Mouse (Mus musculus) heart, embryonic 15.5 days (tissue): ENCODE measurements around the gene Cep170b. TPM values are rescaled to one million over a fixed set of nuclear protein-coding genes. Genes with fewer than 3 reads are reported as not detected.

ENCODE experiments used
- ATAC-seq: fragments of 200-750 bp; cut with Nextera tagmentation; replicated peaks from 2 replicates; pipeline ENCODE4 v1.8.0; 2017; ENCODE audit warnings: low read depth, moderate TSS enrichment; ENCODE audit not compliant: insufficient number of reproducible peaks, insufficient read depth, low FRiP score
- H3K27ac ChIP-seq: fragments of 300-500 bp; sonication (generic); 2 replicates; pipeline ENCODE4 v1.5.1; 2015; ENCODE audit warnings: mild to moderate bottlenecking, inconsistent platforms
- H3K27me3 ChIP-seq: fragments of 300-500 bp; sonication (generic); 2 replicates; pipeline ENCODE4 v1.6.1; 2015; ENCODE audit warnings: inconsistent platforms
- H3K36me3 ChIP-seq: fragments of 300-500 bp; sonication (generic); 2 replicates; pipeline ENCODE4 v1.6.1; 2015; ENCODE audit warnings: mild to moderate bottlenecking, inconsistent platforms
- H3K4me1 ChIP-seq: fragments of 300-500 bp; sonication (generic); replicated peaks from 2 replicates; pipeline ENCODE4 v1.6.1; 2015; ENCODE audit warnings: inconsistent platforms
- H3K4me2 ChIP-seq: fragments of 300-500 bp; sonication (generic); 2 replicates; pipeline ENCODE4 v1.6.1; 2015; ENCODE audit warnings: inconsistent platforms, mild to moderate bottlenecking, moderate library complexity
- H3K4me3 ChIP-seq: fragments of 300-500 bp; sonication (generic); 2 replicates; pipeline ENCODE4 v1.5.1; 2015; ENCODE audit warnings: mild to moderate bottlenecking, inconsistent platforms
- H3K9ac ChIP-seq: fragments of 300-500 bp; sonication (generic); 2 replicates; pipeline ENCODE4 v1.6.1; 2015; ENCODE audit warnings: mild to moderate bottlenecking, inconsistent platforms
- H3K9me3 ChIP-seq: fragments of 300-500 bp; sonication (generic); replicated peaks from 2 replicates; pipeline ENCODE4 v1.6.1; 2016; ENCODE audit warnings: inconsistent platforms
- WGBS: fragments of 180-500 bp; shearing (Covaris S2); methylation state at CpG from one replicate; pipeline ENCODE4 v1.1.7; 2015; ENCODE audit warnings: mixed read lengths; 5-methylcytosine and 5-hydroxymethylcytosine counted together
- polyA plus RNA-seq: library from polyadenylated mRNA; unstranded; fragments of >200 nt; fragmentation: Nextera tagmentation; extraction: Ambion mirVana; gene quantifications from 2 replicates; pipeline ENCODE4 v1.2.1, GENCODE M21; 2015

Cep170b gene
- 4.8 and 7.9 TPM in 2 replicates for polyA plus RNA-seq

GRCm38 (mm10) chr12:112720216-112720615, at the start of gene Cep170b:
TSS of gene Cep170b (plus strand) at chr12:112720455.
- Histone ChIP-seq H3K27ac (peak within 1 kb of the TSS; percentile 80), H3K36me3 (no peaks in the 10 kb centered on the region), H3K27me3 (peaks cover 17% of the 10 kb centered on the region), H3K9me3 (no peaks in the 10 kb centered on the region), H3K4me3 (peak within 1 kb of the TSS; percentile 84), H3K9ac (peak within 1 kb of the TSS; percentile 81; the same call in 1 of the 2 replicates), H3K4me2 (peak within 1 kb of the TSS; percentile 99), H3K4me1 (peaks cover 27% of the 10 kb centered on the region)
- no peak for ATAC-seq
- WGBS: 69% methylated on average over 6 of the region's 6 CpGs

GRCm38 (mm10) chr12:112670718-112671393, 49.4 kb upstream of the Cep170b start:
- Histone ChIP-seq H3K9me3 (no peaks in the 10 kb centered on the region), H3K4me2 (peak overlapping the region; percentile 91), H3K4me1 (peaks cover 88% of the 10 kb centered on the region), H3K9ac (peak overlapping the region; percentile 16), H3K27me3 (no peaks in the 10 kb centered on the region), H3K27ac (peak overlapping the region; percentile 98), H3K4me3 (peak overlapping the region; percentile 95), H3K36me3 (peaks cover 40% of the 10 kb centered on the region)
- whole genome bisulfite sequencing: 31% methylated on average over 9 of the region's 9 CpGs
- peak; percentile 12; the same call in 1 of the 2 replicates for ATAC-seq

- Histone ChIP-seq H3K4me3 (peak overlapping the region; percentile 95), H3K27ac (peak overlapping the region; percentile 98), H3K36me3 (peaks cover 40% of the 10 kb centered on the region), H3K9me3 (no peaks in the 10 kb centered on the region), H3K9ac (peak overlapping the region; percentile 99), H3K4me1 (peaks cover 78% of the 10 kb centered on the region), H3K27me3 (no peaks in the 10 kb centered on the region), H3K4me2 (peak overlapping the region; percentile 91)
- WGBS: 62% methylated on average over 7 of the region's 7 CpGs
- no peak for ATAC-seq
These were observed 48.4 kb upstream of the Cep170b start for GRCm38 (mm10) chr12:112671891-112672290.

- no peaks in the 10 kb centered on the region for H3K27me3 ChIP-seq
- H3K4me2 ChIP-seq: peak overlapping the region; percentile 91
- peak; percentile 36 for ATAC-seq
- no peaks in the 10 kb centered on the region for H3K9me3 ChIP-seq
- 2% methylated on average over 21 of the region's 21 CpGs for whole genome bisulfite sequencing
- peaks cover 78% of the 10 kb centered on the region for H3K4me1 ChIP-seq
- H3K4me3 ChIP-seq: peak overlapping the region; percentile 95
- peak overlapping the region; percentile 98 for H3K27ac ChIP-seq
- peak overlapping the region; percentile 99 for H3K9ac ChIP-seq
- H3K36me3 ChIP-seq: peaks cover 32% of the 10 kb centered on the region
These were observed 47.3 kb upstream of the Cep170b start for GRCm38 (mm10) chr12:112672744-112673575.

- peak; percentile 8; the same call in 1 of the 2 replicates for ATAC-seq
- WGBS: 0% methylated on average over 54 of the region's 68 CpGs
These were observed 46.6 kb upstream of the Cep170b start for GRCm38 (mm10) chr12:112673576-112674091.

GRCm38 (mm10) chr12:112674132-112675011, 45.9 kb upstream of the Cep170b start, which contains the start of gene Akt1:
TSS of gene Akt1 (minus strand) at chr12:112674884.
- peak; percentile 47 for ATAC-seq
- 2% methylated on average over 47 of the region's 70 CpGs for WGBS
- Histone ChIP-seq H3K9ac (peak within 1 kb of the TSS; percentile 99), H3K4me3 (peak within 1 kb of the TSS; percentile 95), H3K4me2 (peak within 1 kb of the TSS; percentile 91), H3K4me1 (peaks cover 72% of the 10 kb centered on the region), H3K9me3 (no peaks in the 10 kb centered on the region), H3K27ac (peak within 1 kb of the TSS; percentile 98), H3K27me3 (peaks cover under 1% of the 10 kb centered on the region; the same call in 1 of the 2 replicates), H3K36me3 (peaks cover 18% of the 10 kb centered on the region)

More at GRCm38 (mm10) chr12:112673576-112674091, 46.6 kb upstream of the Cep170b start:
- Histone ChIP-seq H3K9ac (peak overlapping the region; percentile 99), H3K4me2 (peak overlapping the region; percentile 91), H3K36me3 (peaks cover 25% of the 10 kb centered on the region), H3K27ac (peak overlapping the region; percentile 98), H3K4me1 (peaks cover 77% of the 10 kb centered on the region), H3K27me3 (no peaks in the 10 kb centered on the region), H3K9me3 (no peaks in the 10 kb centered on the region), H3K4me3 (peak overlapping the region; percentile 95)

GRCm38 (mm10) chr12:112675245-112676035, 44.8 kb upstream of the Cep170b start:
- H3K4me3 ChIP-seq: peak overlapping the region; percentile 95
- peaks cover 7% of the 10 kb centered on the region; the same call in 1 of the 2 replicates for H3K36me3 ChIP-seq
- 16% methylated on average over 18 of the region's 18 CpGs for WGBS
- peak overlapping the region; percentile 26; the same call in 1 of the 2 replicates for H3K9ac ChIP-seq
- peaks cover 11% of the 10 kb centered on the region for H3K27me3 ChIP-seq
- H3K4me2 ChIP-seq: peak overlapping the region; percentile 91
- peaks cover 69% of the 10 kb centered on the region for H3K4me1 ChIP-seq
- H3K27ac ChIP-seq: peak overlapping the region; percentile 98
- peak; percentile 31 for ATAC-seq
- no peaks in the 10 kb centered on the region for H3K9me3 ChIP-seq

- peaks cover 53% of the 10 kb centered on the region for H3K4me1 ChIP-seq
- no peaks in the 10 kb centered on the region for H3K36me3 ChIP-seq
- no peaks in the 10 kb centered on the region for H3K9me3 ChIP-seq
- H3K27me3 ChIP-seq: peaks cover 21% of the 10 kb centered on the region
- no peak for ATAC-seq
- no peak overlapping the region for H3K27ac ChIP-seq
- no peak overlapping the region for H3K4me3 ChIP-seq
- H3K4me2 ChIP-seq: no peak overlapping the region
- 44% methylated on average over 5 of the region's 5 CpGs for WGBS
- H3K9ac ChIP-seq: no peak overlapping the region
These were observed 43.2 kb upstream of the Cep170b start for GRCm38 (mm10) chr12:112677076-112677475.

GRCm38 (mm10) chr12:112677943-112678554, 42.2 kb upstream of the Cep170b start:
- Histone ChIP-seq H3K27ac (peak overlapping the region; percentile 86), H3K9ac (peak overlapping the region; percentile 81), H3K4me2 (peak overlapping the region; percentile 89), H3K4me1 (peaks cover 43% of the 10 kb centered on the region), H3K4me3 (peak overlapping the region; percentile 85), H3K9me3 (no peaks in the 10 kb centered on the region), H3K36me3 (no peaks in the 10 kb centered on the region), H3K27me3 (peaks cover 21% of the 10 kb centered on the region)
- 25% methylated on average over 19 of the region's 19 CpGs for WGBS
- ATAC-seq: no peak
